Mouse (Mus musculus) stomach, postnatal 0 days (tissue): ENCODE measurements at regions not wholly inside any gene's neighbourhood (a gene's known extent, or its start where the extent isn't known, plus 50 kb on each side); places are given as distances from the start of the nearest gene placed in this dataset.
A peak's percentile ranks its signal among the peaks of the same experiment; 100 is the strongest.

Experiments
- ATAC-seq: fragments of 200-750 bp; cut with Nextera tagmentation; 2 replicates; pipeline ENCODE4 v1.8.0; 2017; ENCODE audit not compliant: low FRiP score, low TSS enrichment
- DNase-seq: peaks from one replicate; pipeline ENCODE4 v3.0.0-alpha.2; 2016; ENCODE audit warnings: low spot score
- H3K27ac ChIP-seq: fragments of 300-500 bp; sonication (generic); replicated peaks from 2 replicates; pipeline ENCODE4 v1.5.1; 2014; ENCODE audit warnings: mild to moderate bottlenecking, control low read depth
- H3K27me3 ChIP-seq: fragments of 300-500 bp; sonication (generic); 2 replicates; pipeline ENCODE4 v1.6.1; 2014; ENCODE audit warnings: low read length; ENCODE audit not compliant: control insufficient read depth, insufficient read depth
- H3K36me3 ChIP-seq: fragments of 300-500 bp; sonication (generic); 2 replicates; pipeline ENCODE4 v1.6.1; 2014; ENCODE audit warnings: low read length, mixed read lengths; ENCODE audit not compliant: control insufficient read depth, insufficient read depth
- H3K4me1 ChIP-seq: fragments of 300-500 bp; sonication (generic); replicated peaks from 2 replicates; pipeline ENCODE4 v1.6.1; 2014; ENCODE audit warnings: antibody characterized with exemption; ENCODE audit not compliant: control insufficient read depth, insufficient read depth
- H3K4me2 ChIP-seq: fragments of 300-500 bp; sonication (generic); replicated peaks from 2 replicates; pipeline ENCODE4 v1.6.1; 2014; ENCODE audit warnings: low read depth, mild to moderate bottlenecking, control low read depth, moderate library complexity
- H3K4me3 ChIP-seq: fragments of 300-500 bp; sonication (generic); 2 replicates; pipeline ENCODE4 v1.5.1; 2014; ENCODE audit warnings: low read depth, low read length, control low read depth
- H3K9ac ChIP-seq: fragments of 300-500 bp; sonication (generic); 2 replicates; pipeline ENCODE4 v1.6.1; 2014; ENCODE audit warnings: mild to moderate bottlenecking, low read length, control low read depth, mixed read lengths
- H3K9me3 ChIP-seq: fragments of 300-500 bp; sonication (generic); 2 replicates; pipeline ENCODE4 v1.6.1; 2016; ENCODE audit warnings: low read length; ENCODE audit not compliant: control insufficient read depth
- CTCF ChIP-seq: IDR thresholded peaks from 2 replicates; pipeline ENCODE4 v1.5.1; 2016; ENCODE audit warnings: antibody characterized with exemption, low read depth, mild to moderate bottlenecking, moderate library complexity
- EP300 ChIP-seq: optimal IDR thresholded peaks from 2 replicates; pipeline ENCODE3; 2016; ENCODE audit warnings: antibody characterized with exemption
- WGBS: fragments of 180-500 bp; shearing (Covaris S2); extraction: QIAGEN DNeasy Blood & Tissue Kit; methylation state at CpG from one replicate; pipeline ENCODE4 v1.1.7; 2014; 5-methylcytosine and 5-hydroxymethylcytosine counted together

DNA sequence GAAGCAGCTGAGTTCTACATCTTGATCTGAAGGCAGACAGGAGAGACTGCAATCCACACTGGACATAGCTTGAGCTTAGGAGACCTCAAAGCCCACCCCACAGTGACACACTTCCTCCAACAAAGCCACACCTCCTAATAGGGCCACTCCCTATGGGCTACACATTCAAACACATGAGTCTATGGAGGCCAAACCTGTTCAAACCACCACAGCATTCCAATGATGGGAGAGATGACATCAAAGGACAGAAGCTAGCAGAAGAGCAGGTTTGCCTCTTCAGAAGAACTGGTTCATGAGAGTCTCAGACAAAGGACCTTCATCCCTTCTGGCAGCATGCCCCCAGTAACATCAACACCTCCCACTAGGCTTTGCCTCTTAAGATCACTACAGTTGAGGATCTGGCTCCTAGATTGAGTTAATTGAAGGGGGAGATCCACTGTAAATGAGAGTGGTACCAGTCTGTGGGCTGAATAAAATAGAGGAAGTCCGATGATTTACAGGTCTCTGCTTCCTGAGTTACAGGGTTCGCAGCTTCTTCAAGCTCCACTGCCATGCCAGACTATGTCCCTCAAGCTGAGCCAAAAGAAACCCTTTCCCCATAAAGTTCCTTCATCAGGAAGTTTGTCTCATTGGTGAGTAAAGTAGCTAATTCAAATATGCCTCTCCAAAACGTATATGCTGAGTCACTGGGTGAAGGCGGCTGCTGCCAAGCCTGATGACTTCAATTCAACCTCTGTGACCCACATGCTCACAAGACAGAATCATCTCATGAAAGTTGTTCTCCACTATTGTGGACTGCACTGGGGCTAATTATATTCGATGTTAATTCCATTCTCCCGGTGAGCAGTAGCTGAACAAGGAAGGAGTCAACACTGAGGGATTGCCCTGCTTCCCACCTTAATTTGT, 56.9 kb upstream of the Atp6ap2 start:
- no peak overlapping the region for H3K4me2 ChIP-seq
- no peak for DNase-seq
- H3K9me3 ChIP-seq: no peaks in the 10 kb centered on the region
- no peak for ATAC-seq
- no peaks in the 10 kb centered on the region for H3K27me3 ChIP-seq
- peak overlapping the region; percentile 35; the same call in 1 of the 2 replicates for H3K27ac ChIP-seq
- TF ChIP-seq CTCF: no peak
- no peak for TF ChIP-seq EP300
- H3K36me3 ChIP-seq: no peaks in the 10 kb centered on the region
- H3K4me1 ChIP-seq: no peaks in the 10 kb centered on the region
- no peak overlapping the region for H3K9ac ChIP-seq
- no peak overlapping the region for H3K4me3 ChIP-seq
- 54% methylated on average over 6 of the region's 6 CpGs for WGBS
